Mouse (Mus musculus) layer of hippocampus, adult 9-11 months (tissue): ENCODE measurements around the gene Acyp2.

Source experiments
- DNase-seq: peaks from one replicate; pipeline ENCODE4 v3.0.0; 2022

Acyp2 gene

GRCm38 (mm10) chr11:30578931-30579330, 70.5 kb downstream of the Acyp2 start:
- no peak for DNase-seq

DNA sequence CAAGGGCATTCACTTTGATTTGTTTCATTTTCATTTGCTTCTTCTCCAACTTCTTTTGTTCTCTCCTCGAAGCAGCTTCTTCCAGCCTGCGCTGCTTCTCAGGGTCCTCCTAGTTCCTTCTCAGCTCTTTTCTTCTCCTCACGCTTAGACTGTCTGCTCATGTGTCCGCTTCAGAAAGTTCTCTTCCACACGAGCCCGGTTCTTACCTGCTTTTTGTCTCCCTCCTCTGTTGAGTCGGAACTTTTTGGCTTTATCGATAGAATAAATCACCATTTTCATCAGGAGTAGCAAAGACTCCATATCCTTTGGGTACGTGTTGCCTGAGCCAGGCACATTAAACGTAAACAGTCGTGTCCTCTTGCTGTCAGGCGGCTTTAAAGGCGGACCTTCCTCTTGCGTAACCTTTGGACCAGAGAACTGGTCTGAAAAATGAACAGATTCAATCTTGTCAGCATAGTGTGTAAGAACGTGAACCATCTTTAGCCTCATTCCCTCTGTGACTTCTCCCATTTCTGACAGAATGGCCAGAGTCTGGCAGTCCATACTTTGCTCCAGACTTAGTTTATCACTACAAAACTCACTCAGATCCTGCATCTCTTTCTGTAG, 76.5 kb downstream of the Acyp2 start:
- DNase-seq: no peak

GRCm38 (mm10) chr11:30570568-30570967, 78.8 kb downstream of the Acyp2 start:
- DNase-seq: no peak

GRCm38 (mm10) chr11:30560215-30560614, 89.2 kb downstream of the Acyp2 start:
- DNase-seq: no peak

DNA sequence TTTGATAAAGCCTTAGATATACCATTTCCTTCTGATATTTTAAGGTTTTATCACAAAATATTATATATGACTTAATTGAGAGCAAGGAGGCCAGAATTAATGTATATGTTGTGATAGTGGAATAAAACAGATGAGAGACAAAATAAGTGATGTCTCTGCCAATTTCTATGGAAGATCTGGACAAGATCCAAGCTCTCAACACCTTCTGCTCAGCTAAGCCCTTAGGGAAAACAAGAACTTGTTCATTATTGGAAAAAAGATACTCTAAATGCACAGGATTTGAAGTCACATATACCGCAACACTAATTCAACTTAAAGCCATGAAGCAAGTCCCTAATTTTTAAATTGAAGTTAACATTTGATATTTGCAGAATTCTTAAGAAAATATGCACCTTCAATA, 96.0 kb downstream of the Acyp2 start:
- no peak for DNase-seq

- DNase-seq: no peak
These were observed 132.3 kb downstream of the Acyp2 start for GRCm38 (mm10) chr11:30517133-30517532.

GRCm38 (mm10) chr11:30508178-30508577, 141.2 kb downstream of the Acyp2 start:
- peak; percentile 6 for DNase-seq

GRCm38 (mm10) chr11:30498738-30499355, 150.5 kb downstream of the Acyp2 start:
- no peak for DNase-seq

DNA sequence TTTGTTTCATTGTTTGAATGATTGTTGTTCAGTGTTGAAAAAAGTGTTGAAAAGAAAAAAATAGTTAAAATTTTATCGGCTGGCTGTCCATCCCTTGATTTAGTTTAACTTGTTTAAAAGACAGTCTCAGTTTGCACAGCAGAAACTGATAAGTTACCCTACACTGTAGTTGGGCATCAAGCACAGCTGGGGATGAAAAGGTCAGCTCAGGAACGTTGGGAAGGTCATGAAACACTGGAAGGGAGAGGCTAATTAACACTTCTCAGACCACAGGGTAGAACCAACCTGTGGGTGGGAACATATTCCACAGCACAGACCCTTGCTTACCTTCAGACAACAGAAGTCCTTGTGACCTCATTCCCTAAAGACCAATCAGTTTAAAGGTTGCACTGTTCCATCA, 152.2 kb downstream of the Acyp2 start:
- no peak for DNase-seq

DNA sequence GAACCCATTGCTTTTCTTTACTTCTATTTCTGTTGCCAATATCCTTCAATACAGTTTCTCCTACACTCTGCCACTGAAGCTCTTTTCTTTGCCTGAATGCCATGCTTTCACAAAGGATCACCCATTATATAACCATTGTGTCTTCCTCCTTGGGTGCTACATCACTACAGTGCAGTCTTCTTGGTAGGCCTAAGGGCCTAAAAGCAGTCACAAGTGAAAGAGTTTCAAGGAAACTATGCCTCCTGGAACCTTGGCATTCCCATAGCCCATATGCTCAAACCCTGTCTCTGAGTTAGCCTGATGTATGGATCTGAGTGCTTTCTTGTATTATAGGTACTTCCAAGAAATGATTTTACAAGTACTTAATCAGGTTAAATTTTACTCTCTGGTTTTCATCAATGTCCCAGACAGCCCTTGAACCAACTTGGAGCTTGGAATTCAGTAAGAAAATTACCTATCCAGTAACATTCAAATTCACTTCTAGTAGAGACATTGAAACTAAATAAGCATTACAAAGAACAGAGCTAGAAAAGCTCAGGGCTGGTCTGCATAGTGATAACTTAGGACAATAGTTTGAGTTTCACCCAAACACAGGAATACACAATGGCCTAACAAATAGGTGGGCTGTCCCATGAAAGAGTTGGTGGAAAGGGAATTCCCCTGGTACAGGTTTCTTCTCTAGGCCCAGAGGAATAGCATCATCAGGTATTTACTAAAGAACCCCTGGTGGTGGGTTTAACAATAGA, 157.7 kb downstream of the Acyp2 start:
- DNase-seq: no peak

DNA sequence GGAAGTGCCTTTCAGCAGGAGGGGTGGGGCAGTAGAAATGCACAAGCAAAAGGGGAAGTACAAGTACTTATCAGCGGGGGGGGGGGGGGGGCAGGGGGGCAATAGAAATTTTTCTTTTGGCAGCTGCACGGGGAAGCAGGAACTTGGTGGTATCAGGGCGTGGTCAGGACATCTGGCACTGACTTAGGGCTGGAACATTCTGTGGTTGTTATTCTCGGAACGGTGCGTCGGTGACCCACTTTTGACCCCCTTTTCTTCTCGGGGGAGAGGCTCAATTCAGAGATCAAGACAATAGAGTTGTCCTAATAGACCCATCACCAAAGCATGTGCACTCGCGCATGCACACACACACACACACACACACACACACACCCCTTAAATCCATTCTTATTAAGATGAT, 161.2 kb downstream of the Acyp2 start:
- no peak for DNase-seq

DNA sequence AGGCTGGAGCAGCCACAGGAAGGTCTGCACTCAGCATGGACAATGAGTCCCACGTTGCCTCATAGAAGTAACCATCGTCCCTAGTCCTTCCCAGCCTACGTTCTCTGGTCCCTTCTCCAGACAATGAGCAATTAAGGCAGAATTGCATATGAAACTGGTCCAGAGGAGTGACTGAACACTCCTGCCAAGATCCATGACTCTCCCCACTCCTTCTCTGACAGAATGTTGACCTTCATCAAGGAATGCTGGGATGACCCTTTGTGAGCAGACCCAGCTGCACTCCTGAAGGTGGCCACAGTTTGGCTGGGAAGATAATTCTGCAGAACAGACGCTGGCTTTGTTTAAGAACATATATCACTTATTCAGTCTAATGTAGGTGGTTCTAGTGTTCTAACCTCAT, 166.1 kb downstream of the Acyp2 start:
- DNase-seq: no peak

- DNase-seq: peak; percentile 95
These were observed 177.4 kb downstream of the Acyp2 start, which contains the start of gene 4930505A04Rik for GRCm38 (mm10) chr11:30471751-30472593. Gene 4930505A04Rik, minus strand, starts transcription at chr11:30471827.

DNA sequence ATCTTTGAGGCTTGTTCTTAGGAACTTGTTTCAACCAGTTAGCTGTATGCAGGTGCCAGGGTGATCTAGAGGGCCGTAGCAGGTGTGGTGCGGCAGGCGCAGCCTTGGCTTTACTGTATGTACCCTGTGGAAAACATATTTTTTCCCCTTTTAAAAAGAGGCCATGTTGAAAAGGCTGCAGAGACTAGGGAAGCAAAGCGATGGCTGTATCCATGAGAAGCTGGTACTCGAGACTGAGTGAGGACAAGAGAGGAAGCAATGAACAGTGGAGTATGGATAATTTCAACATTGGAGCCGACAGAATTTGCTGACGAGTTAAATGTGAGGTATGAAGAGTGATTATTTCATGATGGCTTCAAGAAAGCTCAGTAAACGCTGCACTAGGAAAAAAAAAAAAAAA, 178.2 kb downstream of the Acyp2 start:
- DNase-seq: no peak
